Mouse (Mus musculus): ENCODE results near the gene Nos3.

- TF ChIP-seq CTCF (IDR thresholded peaks at IDR 0.05; ENCODE audit: extremely low read depth, insufficient read length, insufficient replicate concordance, low read depth, low read length) (no peak), POLR2A (IDR thresholded peaks at IDR 0.05; ENCODE audit: low read depth, low read length) (no peak)
Observed at GRCm38 (mm10) chr5:24373807-24374206, 9.2 kb downstream of the Nos3 start.
